Mouse (Mus musculus): Measurements from ENCODE around the gene Polr2i.

- TF ChIP-seq CTCF (IDR thresholded peaks at IDR 0.05; ENCODE audit: low read depth) (no peak), EP300 (IDR thresholded peaks at IDR 0.05; ENCODE audit: low read depth) (no peak)
These were observed 39.7 kb upstream of the Polr2i start for GRCm38 (mm10) chr7:30192088-30192487.

Measured in heart, postnatal 0 days (tissue).